Mouse (Mus musculus) mouse embryonic stem cell (cell line): ENCODE measurements at regions not wholly inside any gene's neighbourhood (a gene's known extent, or its start where the extent isn't known, plus 50 kb on each side); places are given as distances from the start of the nearest gene placed in this dataset.

Source experiments
- in situ Hi-C, 2 experiments: fragments of 300-500 bp; cut with MboI; formaldehyde crosslinking; loops; 1 replicate in 1 of 2; 3 replicates in 1 of 2; pipeline ENCODE4 v1.14.3; 2019 to 2020; ENCODE audit warnings: low sequenced_read_pairs in 2 of 2, low pct_unique_long_range_greater_than_20kb in 1 of 2, mixed read lengths in 1 of 2; ENCODE audit not compliant: unreplicated experiment in 1 of 2

DNA sequence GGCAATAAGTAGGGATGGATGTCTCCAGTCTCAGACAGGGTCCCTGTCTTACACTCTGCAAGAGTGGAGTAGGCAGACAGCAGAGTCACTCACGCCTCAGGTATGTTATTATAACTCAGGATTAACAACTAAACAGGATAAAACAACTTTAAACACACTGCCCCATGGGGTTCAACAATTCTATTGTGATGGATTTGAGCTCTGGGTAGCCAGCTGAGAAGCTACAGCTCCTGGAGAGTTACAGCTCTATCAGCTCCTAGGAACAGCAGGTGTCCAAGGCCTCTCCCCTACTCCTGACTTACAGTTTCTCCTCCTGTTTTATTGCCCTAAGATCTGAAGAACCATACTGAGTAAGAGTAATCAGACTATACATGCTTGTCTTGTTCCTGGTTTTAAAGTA is 319.6 kb upstream of the Igfbp3 start:
- in situ Hi-C loops = no loop called here

DNA sequence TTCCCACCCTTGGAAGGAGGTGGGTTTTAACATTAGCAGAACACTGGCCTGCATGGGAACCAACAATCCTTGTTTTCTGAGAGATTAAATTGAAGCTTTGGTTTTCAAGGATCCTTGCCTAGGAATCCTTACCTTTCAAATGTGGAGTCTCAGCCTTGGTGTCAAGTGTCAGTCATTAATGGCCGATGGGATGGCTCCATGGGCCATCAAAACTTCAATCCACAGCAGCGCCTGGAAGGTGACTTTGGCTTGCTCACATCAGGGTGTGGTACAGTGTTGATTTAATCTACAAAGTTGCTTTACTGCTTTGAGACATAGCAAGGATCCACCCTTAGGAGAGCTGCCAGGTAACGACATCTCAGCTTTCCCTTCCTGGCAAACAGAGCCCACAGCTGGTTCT is 318.1 kb upstream of the Igfbp3 start:
- in situ Hi-C loops = no loop called here

GRCm38 (mm10) chr11:7530482-7531148 is 316.9 kb upstream of the Igfbp3 start:
- in situ Hi-C loops = no loop called here

- in situ Hi-C loops = no loop called here
These were observed 305.8 kb upstream of the Igfbp3 start for GRCm38 (mm10) chr11:7519556-7519955.

- in situ Hi-C loops = no loop called here
These were observed 295.1 kb upstream of the Igfbp3 start for GRCm38 (mm10) chr11:7508861-7509260.

DNA sequence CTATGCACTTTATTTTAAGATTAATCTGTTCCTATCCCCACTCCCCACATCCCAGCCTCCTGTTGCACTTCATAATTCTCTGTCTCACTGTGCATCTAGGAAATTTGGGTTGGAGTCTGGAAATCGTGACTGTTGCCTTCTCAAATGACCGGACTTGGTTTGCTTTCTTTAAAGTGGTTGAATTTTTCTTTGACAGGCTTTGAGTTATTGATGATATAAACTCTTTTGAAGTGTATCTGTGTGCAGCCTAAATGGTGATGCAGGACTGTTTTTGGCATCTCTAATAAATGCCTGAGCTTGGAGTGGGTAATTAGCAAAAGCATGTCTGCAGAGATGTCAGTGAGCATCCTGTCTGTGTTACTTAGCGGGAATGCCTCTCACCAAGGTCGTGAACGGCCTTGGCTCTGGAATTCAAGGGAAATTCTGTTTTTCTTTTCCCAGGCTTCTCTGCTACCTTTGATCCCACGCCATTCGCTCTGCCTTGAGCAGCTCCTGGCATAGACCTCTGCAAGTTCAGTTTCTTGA is 292.8 kb upstream of the Igfbp3 start:
- in situ Hi-C loops = no loop called here

- in situ Hi-C loops = no loop called here
These were observed 291.1 kb upstream of the Igfbp3 start for GRCm38 (mm10) chr11:7504651-7505321.

- in situ Hi-C loops = no loop called here
These were observed 289.0 kb upstream of the Igfbp3 start for GRCm38 (mm10) chr11:7502679-7503078.

DNA sequence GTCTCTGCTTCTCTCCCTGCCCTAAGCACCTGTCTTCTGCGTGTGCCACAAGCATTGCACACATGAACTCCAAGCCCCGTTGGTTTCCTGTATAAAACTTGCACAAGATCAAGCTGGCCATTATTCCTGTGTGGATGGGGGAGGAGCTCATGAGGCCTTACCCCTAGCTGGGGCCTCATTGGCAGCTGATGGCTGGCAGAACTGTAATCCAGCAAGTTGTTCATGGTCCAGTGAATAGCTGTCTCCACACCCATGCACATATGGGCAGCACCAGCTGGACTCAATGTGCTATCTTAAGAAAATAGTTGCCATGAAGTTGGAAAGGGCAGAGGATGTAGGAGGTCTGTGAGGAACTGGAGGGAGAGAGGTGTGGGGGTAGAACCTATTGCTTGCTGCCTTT is 288.3 kb upstream of the Igfbp3 start:
- in situ Hi-C loops = no loop called here

DNA sequence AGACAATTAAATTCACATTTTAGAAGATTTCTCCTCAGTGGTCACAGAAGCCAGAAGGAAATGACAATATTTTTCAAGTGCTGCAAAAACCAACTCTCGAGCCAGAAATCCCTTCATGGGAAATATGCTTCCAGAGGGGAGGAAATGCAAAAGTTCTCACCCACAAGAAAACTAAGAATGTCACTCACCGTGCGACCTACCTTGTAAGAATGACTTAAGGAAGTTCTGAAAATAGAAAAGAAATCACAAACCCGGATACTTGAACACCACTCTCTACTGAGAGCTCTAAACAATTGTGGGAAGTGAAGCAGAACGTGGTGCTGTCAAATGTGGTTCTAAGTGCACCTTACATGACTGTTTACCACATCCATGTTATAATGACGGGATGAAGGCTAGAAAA is 284.1 kb upstream of the Igfbp3 start:
- in situ Hi-C loops = no loop called here

DNA sequence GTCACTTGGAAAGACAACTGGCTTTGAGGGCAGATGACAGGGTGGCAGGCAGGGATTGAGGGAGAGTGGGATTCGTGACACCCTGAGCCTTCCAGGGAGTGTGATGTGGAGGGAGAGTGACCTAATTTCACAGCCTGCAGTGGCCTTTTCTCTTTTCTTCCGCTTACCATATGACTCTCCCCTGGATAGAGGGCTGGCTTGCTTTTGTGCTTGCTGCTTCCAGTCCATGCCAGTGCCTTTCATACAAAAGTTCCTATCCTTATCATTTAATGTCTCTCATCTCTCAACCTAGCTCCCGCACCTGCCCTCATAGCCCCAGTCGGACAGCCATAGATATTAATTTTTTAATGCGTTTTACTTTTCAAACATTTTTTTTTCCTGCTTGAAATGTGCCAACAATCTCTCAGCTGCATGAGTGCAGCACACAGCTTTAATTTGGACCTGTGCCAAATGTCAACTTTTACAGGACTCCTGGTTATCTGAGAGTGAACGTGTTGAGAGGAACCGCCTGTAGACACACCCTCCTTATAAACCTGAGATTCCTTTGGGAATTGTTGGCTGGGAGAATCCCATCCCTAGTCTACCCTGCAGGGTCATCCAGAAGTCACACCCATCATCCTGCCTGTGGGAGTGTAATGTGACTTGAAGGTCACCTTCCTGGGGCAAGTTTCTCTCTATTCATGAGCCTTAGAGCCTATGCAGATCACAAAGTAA is 260.3 kb upstream of the Igfbp3 start:
- in situ Hi-C loops = no loop called here

DNA sequence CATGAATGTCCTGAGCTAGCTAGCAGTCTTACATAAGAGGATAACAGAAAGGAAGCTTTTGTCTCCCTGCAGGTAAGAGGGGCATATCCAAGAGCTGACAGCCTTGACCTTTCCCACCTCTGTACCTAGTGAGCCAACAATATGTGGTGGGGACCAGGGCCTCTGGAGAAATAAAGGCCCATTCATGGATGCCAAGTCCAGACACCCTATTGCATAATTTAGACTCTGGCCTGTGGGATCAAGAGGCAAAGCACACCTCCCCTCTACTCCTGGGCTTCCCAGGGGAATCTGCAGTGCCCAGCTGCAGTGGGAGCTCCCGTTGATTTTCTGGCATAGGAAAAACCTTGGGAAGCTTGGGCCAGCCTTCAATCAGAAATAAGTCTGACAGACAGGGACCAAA is 251.8 kb upstream of the Igfbp3 start:
- in situ Hi-C loops = no loop called here

- in situ Hi-C loops = no loop called here
These were observed 248.4 kb upstream of the Igfbp3 start for GRCm38 (mm10) chr11:7461956-7462771.

DNA sequence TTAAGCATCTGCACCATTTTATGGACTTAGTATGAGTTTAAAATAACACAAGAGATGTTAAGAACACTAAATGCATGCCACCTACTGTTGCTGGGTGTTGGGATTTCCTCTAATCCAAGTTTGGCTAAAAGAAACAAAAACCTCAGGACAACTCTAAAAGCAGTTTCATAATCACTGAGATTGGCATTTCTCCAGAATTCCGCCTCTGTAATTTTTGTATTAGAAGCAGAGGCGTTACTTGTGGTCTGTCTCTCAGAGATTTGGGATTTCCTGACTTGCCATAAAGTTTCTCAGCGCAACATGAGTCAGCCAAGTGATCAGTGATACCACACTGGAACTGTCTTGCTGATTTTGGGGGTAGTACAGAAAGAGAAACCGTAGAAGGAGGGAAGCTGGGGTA is 238.0 kb upstream of the Igfbp3 start:
- in situ Hi-C loops = no loop called here

DNA sequence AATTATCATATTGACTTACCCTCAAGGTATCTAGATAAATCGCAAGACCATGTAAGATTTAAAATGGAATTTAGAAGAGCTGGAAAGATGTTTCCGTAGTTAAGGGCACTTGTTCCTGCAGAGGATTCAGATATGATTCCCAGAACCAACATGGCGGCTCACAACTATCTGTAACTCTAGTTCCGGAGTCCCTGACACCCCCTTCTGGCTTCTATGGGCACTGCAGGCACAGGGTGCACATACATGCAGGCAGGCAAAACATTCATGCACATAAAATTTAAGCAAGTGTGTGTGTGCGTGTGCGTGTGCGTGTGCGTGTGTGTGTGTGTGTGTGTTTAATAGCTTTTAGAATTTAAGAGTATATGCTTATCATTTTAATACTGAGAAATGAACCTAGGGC is 230.8 kb upstream of the Igfbp3 start:
- in situ Hi-C loops = no loop called here

- in situ Hi-C loops = no loop called here
These were observed 225.6 kb upstream of the Igfbp3 start for GRCm38 (mm10) chr11:7439276-7439675.

- in situ Hi-C loops = no loop called here
These were observed 220.9 kb upstream of the Igfbp3 start for GRCm38 (mm10) chr11:7434591-7434990.

DNA sequence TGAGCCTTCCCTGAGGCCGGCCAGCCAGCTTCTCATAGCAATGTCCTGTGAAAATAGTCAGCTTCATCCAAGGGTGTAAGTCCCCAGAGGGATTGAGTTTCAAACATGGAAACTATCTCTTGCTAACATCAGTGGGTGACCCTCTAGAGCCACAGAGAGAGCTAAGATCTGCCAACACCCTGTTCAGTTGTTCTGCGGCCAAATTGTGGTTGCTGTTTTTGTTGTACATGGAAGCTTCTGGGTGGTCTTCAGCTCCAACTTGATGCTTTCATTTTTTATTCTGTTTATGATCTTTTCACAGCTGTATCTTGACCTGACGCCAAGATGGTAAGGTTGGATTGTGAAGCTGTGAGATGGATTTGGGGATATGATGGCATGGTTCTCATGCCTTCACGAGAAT is 214.0 kb upstream of the Igfbp3 start:
- in situ Hi-C loops = no loop called here

DNA sequence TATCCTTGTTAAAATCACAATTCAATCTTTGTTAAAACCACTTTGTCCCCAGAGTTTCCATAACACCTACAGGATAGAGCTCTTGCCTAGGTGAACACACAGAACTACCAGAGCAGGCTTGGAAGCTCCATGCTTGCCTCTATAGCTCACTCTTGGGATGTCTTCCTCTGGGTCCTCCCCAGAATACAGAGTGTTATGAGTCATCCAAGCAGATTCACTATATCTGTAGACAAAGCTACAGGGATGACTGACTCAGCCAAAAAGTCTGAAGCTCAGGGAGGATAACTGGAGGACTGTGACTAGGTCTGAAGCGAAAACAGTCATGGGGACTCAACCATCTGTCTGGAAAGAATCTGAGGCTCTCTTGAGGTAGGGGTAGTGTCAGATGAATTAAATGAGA is 211.5 kb upstream of the Igfbp3 start:
- in situ Hi-C loops = no loop called here
